In the genomic region with DNA sequence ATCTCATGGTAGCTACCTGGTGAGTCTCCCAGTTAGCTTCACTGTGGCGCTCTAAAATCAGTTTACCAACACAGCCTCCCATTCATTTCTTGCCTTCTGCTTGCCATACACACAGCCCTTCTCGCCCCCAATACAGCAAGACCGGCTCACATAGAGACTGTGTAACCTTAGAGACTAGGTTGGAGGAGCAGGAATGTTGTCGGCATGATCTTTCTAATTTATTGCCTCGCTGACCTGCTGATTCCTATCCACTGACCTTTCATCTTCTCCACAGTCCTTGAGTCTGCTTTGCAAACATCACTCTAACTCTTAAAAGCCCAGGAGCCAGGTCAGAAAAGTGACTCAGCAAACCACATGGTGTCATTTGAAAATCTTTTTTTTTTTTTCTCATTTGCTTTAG, we compare ENCODE assay signal across 24 mouse cellular contexts. TPM values are rescaled to one million over a fixed set of nuclear protein-coding genes. Genes with fewer than 3 reads are reported as not detected.
DNase-seq lines count a peak whose midpoint lies in the region; ATAC-seq lines count a peak whose summit lies in the region.
"Had no signal": no experiment of that assay in that cellular context is flagged by ENCODE, and none has a peak within 500 bp of the region (broad histone marks: within the 10 kb centered on the region; RNA-seq: fewer than 3 reads in every experiment).

No protein-coding gene starts in this region.

- H3K27ac ChIP-seq in hindbrain, embryonic 13.5 days: no peak overlapping the region
- H3K27ac ChIP-seq: embryonic facial prominence, embryonic 15.5 days; forebrain, embryonic 10.5 days; heart, embryonic 10.5 days; hindbrain, embryonic 12.5 days; hindbrain, postnatal 0 days had no signal

- no peak overlapping the region for H3K9ac ChIP-seq in hindbrain, embryonic 13.5 days
- H3K9ac ChIP-seq: embryonic facial prominence, embryonic 15.5 days; hindbrain, embryonic 12.5 days had no signal

- peak; percentile 27 for DNase-seq in adrenal gland, adult 8-10 months
- DNase-seq in adrenal gland, postnatal 25 days: no peak
- DNase-seq in 3T3-L1 (ENCODE audit: low read depth, low spot score): peak; percentile 29
- DNase-seq in adrenal gland, postnatal 10 days: peak; percentile 5
- DNase-seq in embryo, embryonic 11 days: peak; percentile 18
- DNase-seq in thymus, postnatal 14 days: no peak
- DNase-seq: cerebellum, adult 11 months; cerebellum, adult 8-10 months; cerebellum, postnatal 14 days; gastrocnemius, postnatal 10 days; heart, adult 18-20 months; heart, postnatal 10 days; heart, postnatal 4 days; kidney, adult 2 months had no signal

- H3K9me3 ChIP-seq in hindbrain, embryonic 13.5 days: no peaks in the 10 kb centered on the region
- H3K9me3 ChIP-seq: embryonic facial prominence, embryonic 15.5 days; forebrain, embryonic 10.5 days; G1E; heart, embryonic 10.5 days; hindbrain, embryonic 12.5 days had no signal

- no peak overlapping the region for H3K4me2 ChIP-seq in hindbrain, embryonic 13.5 days
- H3K4me2 ChIP-seq: embryonic facial prominence, embryonic 15.5 days; hindbrain, embryonic 12.5 days had no signal

- no peak for ATAC-seq in hindbrain, embryonic 13.5 days (ENCODE audit: low FRiP score)
- ATAC-seq: forebrain, embryonic 14.5 days; hindbrain, postnatal 0 days had no signal

- 27% methylated on average over 5 of the region's 5 CpGs for WGBS in hindbrain, embryonic 13.5 days

- peaks cover 15% of the 10 kb centered on the region for H3K4me1 ChIP-seq in hindbrain, embryonic 13.5 days (replicated peaks)
- H3K4me1 ChIP-seq: hindbrain, embryonic 12.5 days had no signal

- no peaks in the 10 kb centered on the region for H3K36me3 ChIP-seq in hindbrain, embryonic 13.5 days
- H3K36me3 ChIP-seq: embryonic facial prominence, embryonic 15.5 days; forebrain, embryonic 10.5 days; G1E; heart, embryonic 10.5 days; hindbrain, embryonic 12.5 days had no signal

- H3K27me3 ChIP-seq in hindbrain, embryonic 13.5 days: peaks cover 10% of the 10 kb centered on the region; the same call in 1 of the 2 replicates
- H3K27me3 ChIP-seq: embryonic facial prominence, embryonic 15.5 days had no signal

- no peak overlapping the region for H3K4me3 ChIP-seq in hindbrain, embryonic 13.5 days
- H3K4me3 ChIP-seq: embryonic facial prominence, embryonic 15.5 days; erythroblast, embryonic 14.5 days; forebrain, embryonic 10.5 days; heart, embryonic 10.5 days; hindbrain, embryonic 12.5 days had no signal

RNA-seq across cellular contexts. Expression of a gene that starts 4.6 kb away (rescaled TPM):
- 10 to 100 TPM; 33.4 to 59.1 (median 46.4) TPM for total RNA-seq in adrenal gland, adult 8-10 months (2022)
- 12.8 and 13.1 TPM in 2 replicates for total RNA-seq in adrenal gland, postnatal 25 days (2021)
- 10 to 100 TPM; 14.1 to 21.1 TPM for total RNA-seq in adrenal gland, postnatal 10 days (2021)
- polyA plus RNA-seq in hindbrain, embryonic 13.5 days (2015; fragmentation: Nextera tagmentation; extraction: Ambion mirVana): 38.7 and 44.8 TPM in 2 replicates
- total RNA-seq: common myeloid progenitor, adult 5-6 weeks had no signal
- polyA plus RNA-seq: erythroblast, embryonic 14.5 days; G1E had no signal

RNA-seq across cellular contexts. Expression of a gene that starts 58.0 kb away (rescaled TPM):
- 10 to 100 TPM; 28.2 to 42.7 (median 34.2) TPM for total RNA-seq in adrenal gland, adult 8-10 months (2022)
- total RNA-seq in adrenal gland, postnatal 25 days (2021): 34.8 and 36.7 TPM in 2 replicates
- 10 to 100 TPM; 23.7 to 25.9 TPM for total RNA-seq in adrenal gland, postnatal 10 days (2021)
- 5.4 and 5.9 TPM in 2 replicates for polyA plus RNA-seq in hindbrain, embryonic 13.5 days (2015; fragmentation: Nextera tagmentation; extraction: Ambion mirVana)

Comparison
In these comparisons a context has a peak if more than half of its experiments do, and no peak if none do; other contexts are left out.
1. DNase-seq: peak in adrenal gland, adult 8-10 months (single experiment), 3T3-L1 (single experiment), adrenal gland, postnatal 10 days (single experiment) and embryo, embryonic 11 days (single experiment); none in adrenal gland, postnatal 25 days (single experiment) and thymus, postnatal 14 days (single experiment).